Mouse (Mus musculus): ENCODE measurements around the gene Cables2. TPM values are rescaled to one million over a fixed set of nuclear protein-coding genes. Genes with fewer than 3 reads are reported as not detected.

The Cables2 gene
- polyA plus RNA-seq, 1 experiment from 2014 or later = 16.1 TPM

DNA sequence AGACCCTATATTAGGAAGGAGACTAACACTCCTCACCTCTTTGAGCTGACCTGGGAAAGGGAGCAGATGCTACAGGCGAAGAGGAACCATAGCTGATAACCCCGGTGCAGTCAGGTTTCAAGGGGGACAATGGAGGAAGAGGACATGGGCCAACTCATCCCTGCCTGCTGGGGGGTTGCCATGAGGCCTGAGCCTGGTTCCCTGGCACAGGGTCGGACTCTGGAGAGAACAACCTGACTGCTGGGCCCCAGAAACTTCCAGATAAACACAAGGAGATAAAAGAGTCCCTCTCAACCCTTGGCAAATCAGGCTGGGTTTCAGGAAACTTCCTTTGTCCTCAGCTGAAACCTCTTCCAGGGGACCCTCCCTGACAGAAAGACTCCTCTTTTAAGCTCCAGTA is 55.1 kb downstream of the Cables2 start:
- peaks cover 47 to 56% of the 10 kb centered on the region in 2 experiments for H3K4me1 ChIP-seq (ENCODE audit: control insufficient read depth in 2 of 2, insufficient read depth in 2 of 2, low read length in 2 of 2)
- peak overlapping the region; percentile 38 to 57; a peak in 2 of 4 replicates for H3K27ac ChIP-seq (replicated peaks in 1 of 2; ENCODE audit: control insufficient read depth in 1 of 2, insufficient read depth in 1 of 2, low read depth in 2 of 2, low read length in 2 of 2)
- H3K9ac ChIP-seq (ENCODE audit: low read length) = peak overlapping the region; percentile 41; the same call in 1 of the 2 replicates
- WGBS = 41% methylated on average over 3 of the region's 3 CpGs
- no peak for ATAC-seq (ENCODE audit: insufficient number of reproducible peaks, insufficient read depth, low FRiP score, low read depth)
- peaks cover 8% of the 10 kb centered on the region; the same call in 1 of the 2 replicates for H3K36me3 ChIP-seq (ENCODE audit: control insufficient read depth, insufficient read depth, low read length)
- H3K4me2 ChIP-seq (ENCODE audit: low read length) = no peak overlapping the region
- no peaks in the 10 kb centered on the region for H3K27me3 ChIP-seq (ENCODE audit: control insufficient read depth, insufficient read depth, low read length)
- no peaks in the 10 kb centered on the region for H3K9me3 ChIP-seq (ENCODE audit: control insufficient read depth, low read length)
- H3K4me3 ChIP-seq (ENCODE audit: control insufficient read depth in 1 of 2, insufficient read depth in 1 of 2, low read depth in 1 of 2, low read length in 2 of 2) = no peak overlapping the region

DNA sequence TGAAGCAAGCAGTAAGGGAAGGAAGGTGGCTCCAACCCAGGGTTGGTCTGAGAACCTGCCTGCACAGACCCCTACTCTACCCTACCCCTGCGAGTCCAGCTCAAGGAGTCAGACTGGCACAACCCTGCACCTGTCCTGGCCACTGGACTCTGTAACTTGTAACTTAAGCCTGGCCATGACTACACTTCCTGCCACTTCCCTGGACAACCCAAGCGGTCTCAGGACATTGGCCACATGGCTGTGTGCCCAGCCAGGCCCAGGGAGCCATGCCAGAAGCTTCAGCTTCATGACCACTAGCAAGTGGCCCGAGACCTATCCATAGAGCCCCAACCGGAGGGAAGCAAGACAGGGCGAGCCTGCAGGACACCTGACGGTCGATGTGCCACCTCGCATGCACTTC is 55.7 kb downstream of the Cables2 start:
- Histone ChIP-seq H3K9me3 (ENCODE audit: control insufficient read depth, low read length) (no peaks in the 10 kb centered on the region), H3K4me3 (ENCODE audit: control insufficient read depth in 1 of 2, insufficient read depth in 1 of 2, low read depth in 1 of 2, low read length in 2 of 2) (no peak overlapping the region), H3K4me2 (ENCODE audit: low read length) (no peak overlapping the region), H3K36me3 (ENCODE audit: control insufficient read depth, insufficient read depth, low read length) (peaks cover 8% of the 10 kb centered on the region; the same call in 1 of the 2 replicates), H3K27me3 (ENCODE audit: control insufficient read depth, insufficient read depth, low read length) (no peaks in the 10 kb centered on the region), H3K4me1 (ENCODE audit: control insufficient read depth in 2 of 2, insufficient read depth in 2 of 2, low read length in 2 of 2) (peaks cover 46 to 55% of the 10 kb centered on the region in 2 experiments), H3K9ac (ENCODE audit: low read length) (no peak overlapping the region), H3K27ac (replicated peaks in 1 of 2; ENCODE audit: control insufficient read depth in 1 of 2, insufficient read depth in 1 of 2, low read depth in 2 of 2, low read length in 2 of 2) (0 out of 4 replicates have a peak overlapping the region, but pooled peaks of 1 of the 2 experiments have one; percentile 57)
- 81% methylated on average over 8 of the region's 8 CpGs for WGBS
- ATAC-seq (ENCODE audit: insufficient number of reproducible peaks, insufficient read depth, low FRiP score, low read depth) = no peak

DNA sequence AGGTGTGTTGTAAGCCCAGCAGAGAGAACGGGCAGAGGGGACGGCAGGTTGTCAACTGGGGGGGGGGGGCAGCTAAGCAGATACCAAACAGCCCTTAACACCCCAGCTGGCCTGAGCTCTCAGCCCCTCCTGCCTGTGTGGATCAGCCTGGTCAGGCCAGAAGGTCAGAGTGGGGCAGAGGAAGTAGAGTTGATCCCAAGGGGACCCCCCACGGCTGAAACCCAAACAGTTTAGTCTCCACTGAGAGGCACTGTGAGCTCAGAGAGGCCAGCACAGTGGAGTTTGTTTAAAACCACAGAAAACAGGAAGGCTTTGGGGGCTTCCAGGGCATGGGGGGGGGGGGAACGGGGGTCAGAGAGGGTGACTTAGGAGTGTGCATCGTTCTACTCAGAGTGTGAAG is 56.4 kb downstream of the Cables2 start:
- Histone ChIP-seq H3K9ac (ENCODE audit: low read length) (no peak overlapping the region), H3K9me3 (ENCODE audit: control insufficient read depth, low read length) (0 out of 2 replicates have a peak, but pooled peaks cover 3% of the 10 kb centered on the region), H3K27ac (replicated peaks in 1 of 2; ENCODE audit: control insufficient read depth in 1 of 2, insufficient read depth in 1 of 2, low read depth in 2 of 2, low read length in 2 of 2) (no peak overlapping the region), H3K4me3 (ENCODE audit: control insufficient read depth in 1 of 2, insufficient read depth in 1 of 2, low read depth in 1 of 2, low read length in 2 of 2) (no peak overlapping the region), H3K4me2 (ENCODE audit: low read length) (no peak overlapping the region), H3K36me3 (ENCODE audit: control insufficient read depth, insufficient read depth, low read length) (peaks cover 8% of the 10 kb centered on the region; the same call in 1 of the 2 replicates), H3K4me1 (ENCODE audit: control insufficient read depth in 2 of 2, insufficient read depth in 2 of 2, low read length in 2 of 2) (peaks cover 39 to 48% of the 10 kb centered on the region in 2 experiments), H3K27me3 (ENCODE audit: control insufficient read depth, insufficient read depth, low read length) (no peaks in the 10 kb centered on the region)
- WGBS = 52% methylated on average over 5 of the region's 5 CpGs
- ATAC-seq (ENCODE audit: insufficient number of reproducible peaks, insufficient read depth, low FRiP score, low read depth) = no peak

DNA sequence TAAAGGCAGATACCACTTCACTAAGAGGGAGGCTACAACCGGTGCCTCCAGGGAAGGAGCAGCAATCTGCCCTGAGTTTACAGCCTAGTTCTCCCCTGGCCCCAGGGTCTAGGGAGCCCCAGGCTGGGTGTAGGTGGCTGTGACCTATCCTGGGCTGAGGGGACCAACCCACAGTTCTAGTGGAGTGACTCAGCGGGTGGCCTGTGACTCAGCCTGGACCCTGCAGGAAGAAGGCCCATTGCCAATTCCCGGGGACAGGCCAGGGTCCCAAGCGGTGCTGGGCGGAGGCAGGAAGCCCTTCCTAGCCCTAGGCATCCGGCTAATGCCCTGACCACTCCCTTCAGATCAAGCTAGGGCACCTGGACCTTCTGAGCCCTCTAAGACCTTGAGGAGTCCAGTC is 57.3 kb downstream of the Cables2 start:
- whole genome bisulfite sequencing = 56% methylated on average over 6 of the region's 6 CpGs
- no peak; the same call in 1 of the 2 replicates for ATAC-seq (ENCODE audit: insufficient number of reproducible peaks, insufficient read depth, low FRiP score, low read depth)
- Histone ChIP-seq H3K27me3 (ENCODE audit: control insufficient read depth, insufficient read depth, low read length) (no peaks in the 10 kb centered on the region), H3K4me2 (ENCODE audit: low read length) (no peak overlapping the region), H3K9me3 (ENCODE audit: control insufficient read depth, low read length) (0 out of 2 replicates have a peak, but pooled peaks cover 3% of the 10 kb centered on the region), H3K9ac (ENCODE audit: low read length) (peak overlapping the region; percentile 35; the same call in 1 of the 2 replicates), H3K4me1 (ENCODE audit: control insufficient read depth in 2 of 2, insufficient read depth in 2 of 2, low read length in 2 of 2) (peaks cover 39 to 47% of the 10 kb centered on the region in 2 experiments), H3K4me3 (ENCODE audit: control insufficient read depth in 1 of 2, insufficient read depth in 1 of 2, low read depth in 1 of 2, low read length in 2 of 2) (no peak overlapping the region), H3K27ac (replicated peaks in 1 of 2; ENCODE audit: control insufficient read depth in 1 of 2, insufficient read depth in 1 of 2, low read depth in 2 of 2, low read length in 2 of 2) (peak overlapping the region in 1 of 2 experiments; percentile 73; a peak in 1 of 4 replicates), H3K36me3 (ENCODE audit: control insufficient read depth, insufficient read depth, low read length) (peaks cover 8% of the 10 kb centered on the region; the same call in 1 of the 2 replicates)

DNA sequence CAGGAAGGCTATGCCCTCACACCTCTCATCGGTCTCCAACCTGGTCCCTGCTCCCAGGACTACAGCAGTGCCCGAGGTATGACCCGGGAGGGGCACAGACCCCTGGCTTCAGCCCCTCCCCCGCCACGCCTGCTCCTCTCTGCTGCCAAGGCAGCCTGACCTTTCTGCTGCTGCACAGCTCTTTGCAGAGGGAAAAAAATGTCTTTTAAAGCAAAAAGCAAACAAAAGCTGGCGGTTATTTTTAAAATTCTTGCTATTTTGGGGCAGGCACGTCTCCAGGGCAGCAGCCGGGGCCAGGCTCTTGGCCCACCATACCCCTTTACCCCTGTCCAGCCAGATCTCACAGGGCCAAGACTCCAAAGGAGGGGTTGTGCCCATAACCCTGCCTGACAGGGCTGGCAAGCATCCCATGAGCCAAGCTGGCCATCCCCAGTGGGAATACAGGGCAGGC is 58.3 kb downstream of the Cables2 start:
- Histone ChIP-seq H3K4me3 (ENCODE audit: control insufficient read depth in 1 of 2, insufficient read depth in 1 of 2, low read depth in 1 of 2, low read length in 2 of 2) (no peak overlapping the region), H3K27ac (replicated peaks in 1 of 2; ENCODE audit: control insufficient read depth in 1 of 2, insufficient read depth in 1 of 2, low read depth in 2 of 2, low read length in 2 of 2) (peak overlapping the region; percentile 57 to 73; a peak in 3 of 4 replicates), H3K4me2 (ENCODE audit: low read length) (0 out of 2 replicates have a peak overlapping the region, but pooled peaks have one; percentile 7), H3K9me3 (ENCODE audit: control insufficient read depth, low read length) (0 out of 2 replicates have a peak, but pooled peaks cover 3% of the 10 kb centered on the region), H3K9ac (ENCODE audit: low read length) (0 out of 2 replicates have a peak overlapping the region, but pooled peaks have one; percentile 48), H3K27me3 (ENCODE audit: control insufficient read depth, insufficient read depth, low read length) (no peaks in the 10 kb centered on the region), H3K36me3 (ENCODE audit: control insufficient read depth, insufficient read depth, low read length) (0 out of 2 replicates have a peak, but pooled peaks cover 4% of the 10 kb centered on the region), H3K4me1 (ENCODE audit: control insufficient read depth in 2 of 2, insufficient read depth in 2 of 2, low read length in 2 of 2) (peaks cover 37 to 47% of the 10 kb centered on the region in 2 experiments)
- no peak for ATAC-seq (ENCODE audit: insufficient number of reproducible peaks, insufficient read depth, low FRiP score, low read depth)
- 58% methylated on average over 8 of the region's 8 CpGs for WGBS

- 0 out of 2 replicates have a peak, but pooled peaks cover 1% of the 10 kb centered on the region for H3K36me3 ChIP-seq (ENCODE audit: control insufficient read depth, insufficient read depth, low read length)
- peaks cover 37 to 47% of the 10 kb centered on the region in 2 experiments for H3K4me1 ChIP-seq (ENCODE audit: control insufficient read depth in 2 of 2, insufficient read depth in 2 of 2, low read length in 2 of 2)
- no peak overlapping the region for H3K4me3 ChIP-seq (ENCODE audit: control insufficient read depth in 1 of 2, insufficient read depth in 1 of 2, low read depth in 1 of 2, low read length in 2 of 2)
- 0 out of 2 replicates have a peak, but pooled peaks cover 3% of the 10 kb centered on the region for H3K9me3 ChIP-seq (ENCODE audit: control insufficient read depth, low read length)
- H3K9ac ChIP-seq (ENCODE audit: low read length) = peak overlapping the region; percentile 41; the same call in 1 of the 2 replicates
- ATAC-seq (ENCODE audit: insufficient number of reproducible peaks, insufficient read depth, low FRiP score, low read depth) = no peak
- H3K27ac ChIP-seq (replicated peaks in 1 of 2; ENCODE audit: control insufficient read depth in 1 of 2, insufficient read depth in 1 of 2, low read depth in 2 of 2, low read length in 2 of 2) = peak overlapping the region; percentile 57 to 73; a peak in 3 of 4 replicates
- 47% methylated on average over 4 of the region's 4 CpGs for WGBS
- H3K27me3 ChIP-seq (ENCODE audit: control insufficient read depth, insufficient read depth, low read length) = no peaks in the 10 kb centered on the region
- H3K4me2 ChIP-seq (ENCODE audit: low read length) = no peak overlapping the region
These were observed 58.8 kb downstream of the Cables2 start for GRCm38 (mm10) chr2:180214352-180214978.

DNA sequence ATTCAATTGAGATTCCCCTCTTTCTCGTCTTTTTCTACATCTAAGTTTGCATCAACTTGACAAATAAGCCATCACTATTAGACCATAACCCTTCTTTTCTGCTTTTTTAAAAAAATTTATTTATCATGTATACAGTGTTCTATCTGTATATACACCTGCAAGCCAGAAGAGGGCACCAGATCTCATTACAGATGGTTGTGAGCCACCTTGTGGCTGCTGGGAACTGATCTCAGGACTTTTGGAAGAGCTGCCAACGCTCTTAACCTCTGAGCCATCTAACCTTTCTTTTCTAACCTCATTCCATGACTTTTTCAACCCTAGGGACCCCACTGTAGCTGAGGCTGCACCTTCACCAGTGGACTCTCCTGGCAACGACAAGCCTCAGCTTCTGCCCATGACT is 61.0 kb downstream of the Cables2 start:
- Histone ChIP-seq H3K4me1 (ENCODE audit: control insufficient read depth in 2 of 2, insufficient read depth in 2 of 2, low read length in 2 of 2) (peaks cover 26 to 32% of the 10 kb centered on the region in 2 experiments), H3K4me3 (ENCODE audit: control insufficient read depth in 1 of 2, insufficient read depth in 1 of 2, low read depth in 1 of 2, low read length in 2 of 2) (no peak overlapping the region), H3K27ac (replicated peaks in 1 of 2; ENCODE audit: control insufficient read depth in 1 of 2, insufficient read depth in 1 of 2, low read depth in 2 of 2, low read length in 2 of 2) (no peak overlapping the region), H3K9ac (ENCODE audit: low read length) (no peak overlapping the region), H3K36me3 (ENCODE audit: control insufficient read depth, insufficient read depth, low read length) (0 out of 2 replicates have a peak, but pooled peaks cover under 1% of the 10 kb centered on the region), H3K27me3 (ENCODE audit: control insufficient read depth, insufficient read depth, low read length) (no peaks in the 10 kb centered on the region), H3K4me2 (ENCODE audit: low read length) (no peak overlapping the region), H3K9me3 (ENCODE audit: control insufficient read depth, low read length) (0 out of 2 replicates have a peak, but pooled peaks cover 3% of the 10 kb centered on the region)
- 89% methylated on average over 3 of the region's 3 CpGs for WGBS
- ATAC-seq (ENCODE audit: insufficient number of reproducible peaks, insufficient read depth, low FRiP score, low read depth) = no peak
